Mouse (Mus musculus) telencephalon, adult 2 months (tissue): ENCODE measurements around the gene Tmem106a.
"Not testable (repeated sequence)": the region's sequence is repeated elsewhere in the genome, so short reads cannot be mapped to it uniquely, and the experiment has no call there.

Experiments used
- DNase-seq: peaks from one replicate; pipeline ENCODE4 v3.0.0-alpha.2; 2011; ENCODE audit warnings: low read depth, low spot score

Tmem106a gene

GRCm38 (mm10) chr11:101599156-101599555 is 17.1 kb downstream of the Tmem106a start, which contains the start of gene Gm11634:
Gene Gm11634 (minus strand): TSS chr11:101599256.
- DNase-seq, result no peak

- no peak for DNase-seq
Observed at GRCm38 (mm10) chr11:101602491-101602890, 20.4 kb downstream of the Tmem106a start.

- DNase-seq, result no peak
Observed at GRCm38 (mm10) chr11:101604116-101604515, 22.1 kb downstream of the Tmem106a start.

- DNase-seq, result not testable (repeated sequence)
Observed at GRCm38 (mm10) chr11:101604531-101605453, 22.8 kb downstream of the Tmem106a start.

GRCm38 (mm10) chr11:101607134-101607533 is 25.1 kb downstream of the Tmem106a start:
- not testable (repeated sequence) for DNase-seq

- no peak for DNase-seq
Observed at GRCm38 (mm10) chr11:101610445-101610844, 28.4 kb downstream of the Tmem106a start.

GRCm38 (mm10) chr11:101613596-101613995 is 31.6 kb downstream of the Tmem106a start:
- no peak for DNase-seq

- no peak for DNase-seq
Observed at GRCm38 (mm10) chr11:101614116-101614515, 32.1 kb downstream of the Tmem106a start.

GRCm38 (mm10) chr11:101615380-101615779 is 33.3 kb downstream of the Tmem106a start:
- DNase-seq, result no peak

GRCm38 (mm10) chr11:101616104-101616503 is 34.1 kb downstream of the Tmem106a start:
- DNase-seq, result no peak

- no peak for DNase-seq
Observed at GRCm38 (mm10) chr11:101616948-101617767, 35.1 kb downstream of the Tmem106a start.

GRCm38 (mm10) chr11:101617849-101618248 is 35.8 kb downstream of the Tmem106a start:
- DNase-seq, result no peak

- DNase-seq, result no peak
Observed at GRCm38 (mm10) chr11:101618596-101618995, 36.6 kb downstream of the Tmem106a start.

- not testable (repeated sequence) for DNase-seq
Observed at GRCm38 (mm10) chr11:101620022-101620655, 38.1 kb downstream of the Tmem106a start.

GRCm38 (mm10) chr11:101626649-101626994 is 44.6 kb downstream of the Tmem106a start:
- DNase-seq, result no peak

GRCm38 (mm10) chr11:101626995-101627856 is 45.2 kb downstream of the Tmem106a start, which contains the start of gene Rdm1:
Gene Rdm1 (plus strand): TSS chr11:101627195.
- DNase-seq, result peak; percentile 83

GRCm38 (mm10) chr11:101627857-101628559 is 46.0 kb downstream of the Tmem106a start:
- DNase-seq, result peak; percentile 88

- DNase-seq, result not testable (repeated sequence)
Observed at GRCm38 (mm10) chr11:101628733-101629417, 46.8 kb downstream of the Tmem106a start.

- DNase-seq, result no peak
Observed at GRCm38 (mm10) chr11:101635660-101636059, 53.6 kb downstream of the Tmem106a start.
